ENCODE assay signal across 8 mouse cellular contexts in genomic region chr17:42782156-42782757, GRCm38 (mm10). TPM values are rescaled to one million over a fixed set of nuclear protein-coding genes. Genes with fewer than 3 reads are reported as not detected.
DNase-seq lines count a peak whose midpoint lies in the region; ATAC-seq and TF ChIP-seq lines count a peak whose summit lies in the region.

No protein-coding gene starts in this region.

- H3K9me3 ChIP-seq in hindbrain, postnatal 0 days (ENCODE audit: low read length), result no peaks in the 10 kb centered on the region

- peak; percentile 84 for ATAC-seq in hindbrain, postnatal 0 days

- no peaks in the 10 kb centered on the region for H3K36me3 ChIP-seq in hindbrain, postnatal 0 days (ENCODE audit: insufficient read depth, low read length)

- TF ChIP-seq CTCF in hindbrain, postnatal 0 days (IDR thresholded peaks at IDR 0.05; ENCODE audit: low read depth), result peak; percentile 85

- H3K4me2 ChIP-seq in hindbrain, postnatal 0 days (ENCODE audit: low read depth, low read length), result no peak overlapping the region

- H3K27ac ChIP-seq in hindbrain, postnatal 0 days, result no peak overlapping the region

- H3K9ac ChIP-seq in hindbrain, postnatal 0 days (replicated peaks; ENCODE audit: low read length), result no peak overlapping the region

- H3K4me3 ChIP-seq in hindbrain, postnatal 0 days (ENCODE audit: low read length), result no peak overlapping the region

- WGBS in hindbrain, postnatal 0 days, result 52% methylated on average over 7 of the region's 7 CpGs

- no peaks in the 10 kb centered on the region for H3K4me1 ChIP-seq in hindbrain, postnatal 0 days (ENCODE audit: insufficient read depth, low read length)

- peak; percentile 22 for DNase-seq in T-cell, adult 2 months (ENCODE audit: low spot score)
- DNase-seq in cerebellum, adult 8-10 months, result peak; percentile 57
- DNase-seq in forelimb bud, embryonic 11.5 days (ENCODE audit: low read depth, low spot score), result peak; percentile 69
- DNase-seq in hindbrain, postnatal 0 days (ENCODE audit: low spot score), result peak; percentile 83
- DNase-seq in layer of hippocampus, postnatal 36 days, result peak; percentile 62 to 66
- DNase-seq in lung, postnatal 25 days (ENCODE audit: low spot score), result peak; percentile 76
- DNase-seq in right cerebral cortex, adult 18-20 months, result peak; percentile 76
- peak; percentile 62 for DNase-seq in yolk sac, embryonic 10.5 days (ENCODE audit: low spot score)

- no peaks in the 10 kb centered on the region for H3K27me3 ChIP-seq in hindbrain, postnatal 0 days (ENCODE audit: insufficient read depth, low read length)

RNA-seq across cellular contexts. Expression of gene Adgrf2, which starts 40.3 kb away (rescaled TPM):
- total RNA-seq in hindbrain, postnatal 0 days (2014; rRNA removed), result 0.21 and 0.97 TPM in 2 replicates
- 0.05 TPM in 1 of 2 replicates, not detected in the other for polyA plus RNA-seq in hindbrain, postnatal 0 days (2015; fragmentation: Nextera tagmentation; extraction: Ambion mirVana)
- under 1 TPM; 0.63 to 0.70 TPM for total RNA-seq in layer of hippocampus, postnatal 36 days (2021)

Comparison
In these comparisons a context has a peak if more than half of its experiments do, and no peak if none do; other contexts are left out.
1. DNase-seq: peak in every context shown above with its lines; median percentile 83 in hindbrain, postnatal 0 days; 76 in lung, postnatal 25 days; 76 in right cerebral cortex, adult 18-20 months; 69 in forelimb bud, embryonic 11.5 days; 64 in layer of hippocampus, postnatal 36 days; 62 in yolk sac, embryonic 10.5 days; 57 in cerebellum, adult 8-10 months; 22 in T-cell, adult 2 months.